Comparison of ENCODE assay signal across 17 mouse cellular contexts in genomic region chr3:153282123-153282765, GRCm38 (mm10).
DNase-seq lines count a peak whose midpoint lies in the region; ATAC-seq and TF ChIP-seq lines count a peak whose summit lies in the region.
"Had no signal": no experiment of that assay in that cellular context is flagged by ENCODE, and none has a peak within 500 bp of the region (broad histone marks: within the 10 kb centered on the region; RNA-seq: fewer than 3 reads in every experiment).

No protein-coding gene starts in this region.

- no peaks in the 10 kb centered on the region for H3K36me3 ChIP-seq in lung, embryonic 15.5 days
- no peaks in the 10 kb centered on the region for H3K36me3 ChIP-seq in lung, postnatal 0 days (ENCODE audit: insufficient read depth, low read length)
- H3K36me3 ChIP-seq: liver, embryonic 13.5 days had no signal

- H3K4me2 ChIP-seq in lung, embryonic 15.5 days = peak overlapping the region; percentile 11; the same call in 1 of the 2 replicates
- H3K4me2 ChIP-seq in lung, postnatal 0 days (replicated peaks; ENCODE audit: low read depth, low read length) = no peak overlapping the region
- H3K4me2 ChIP-seq: liver, embryonic 13.5 days had no signal

- peak; percentile 63 to 69 for DNase-seq in cerebellum, postnatal 10 days
- DNase-seq in cerebellum, adult 9-10 months = no peak
- DNase-seq in lung, postnatal 25 days (ENCODE audit: low spot score) = no peak
- peak; percentile 81 for DNase-seq in brain, embryonic 14.5 days (ENCODE audit: low read depth)
- DNase-seq in lung, postnatal 0 days (ENCODE audit: low spot score) = no peak
- no peak for DNase-seq in gastrocnemius, postnatal 36 days
- DNase-seq: adrenal gland, adult 8-10 months; gastrocnemius, postnatal 25 days; heart, postnatal 14 days; liver, embryonic 13.5 days; thymus, postnatal 25 days had no signal

- H3K9me3 ChIP-seq in lung, embryonic 15.5 days = no peaks in the 10 kb centered on the region
- no peaks in the 10 kb centered on the region for H3K9me3 ChIP-seq in lung, postnatal 0 days (ENCODE audit: low read length)
- H3K9me3 ChIP-seq: liver, embryonic 13.5 days had no signal

- TF ChIP-seq EP300 in lung, postnatal 0 days (IDR thresholded peaks at IDR 0.05) = no peak

- H3K4me3 ChIP-seq in lung, embryonic 15.5 days = no peak overlapping the region
- no peak overlapping the region for H3K4me3 ChIP-seq in lung, postnatal 0 days (ENCODE audit: low read depth, low read length)
- H3K4me3 ChIP-seq: erythroblast, embryonic 14.5 days; left cerebral cortex, adult 2 months; liver, embryonic 13.5 days had no signal

- H3K4me1 ChIP-seq in lung, embryonic 15.5 days = peaks cover 17% of the 10 kb centered on the region
- no peaks in the 10 kb centered on the region for H3K4me1 ChIP-seq in lung, postnatal 0 days (ENCODE audit: insufficient read depth, low read depth, low read length)

- no peak overlapping the region for H3K27ac ChIP-seq in lung, embryonic 15.5 days
- no peak overlapping the region for H3K27ac ChIP-seq in lung, postnatal 0 days (ENCODE audit: low read length)
- H3K27ac ChIP-seq: kidney, postnatal 0 days; left cerebral cortex, adult 2 months; liver, embryonic 13.5 days had no signal

- 24% methylated on average over 16 of the region's 16 CpGs for WGBS in lung, embryonic 15.5 days
- WGBS in lung, postnatal 0 days = 29% methylated on average over 16 of the region's 16 CpGs

- ATAC-seq in lung, embryonic 15.5 days (ENCODE audit: borderline replicate concordance, extremely low read depth, low FRiP score, low TSS enrichment) = no peak
- ATAC-seq in lung, postnatal 0 days = no peak
- no peak for ATAC-seq in granulocyte monocyte progenitor cell, adult 5-6 weeks (replicated peaks; ENCODE audit: poor library complexity, severe bottlenecking)
- ATAC-seq: Patski had no signal

- intact Hi-C loops in gastrocnemius, postnatal 36 days (cut with DNase I) = no loop called here

- no peak for TF ChIP-seq POLR2A in brain, embryonic 14.5 days (IDR thresholded peaks at IDR 0.05; ENCODE audit: borderline replicate concordance, extremely low read depth, insufficient read depth, insufficient read length, poor library complexity, severe bottlenecking)

- H3K9ac ChIP-seq in lung, embryonic 15.5 days = no peak overlapping the region
- H3K9ac ChIP-seq in lung, postnatal 0 days (replicated peaks; ENCODE audit: low read depth) = no peak overlapping the region
- H3K9ac ChIP-seq: liver, embryonic 13.5 days had no signal

- H3K27me3 ChIP-seq in lung, embryonic 15.5 days = no peaks in the 10 kb centered on the region
- H3K27me3 ChIP-seq in lung, postnatal 0 days (replicated peaks; ENCODE audit: insufficient read depth, low read length) = no peaks in the 10 kb centered on the region
- H3K27me3 ChIP-seq: liver, embryonic 13.5 days had no signal

- TF ChIP-seq CTCF in brain, embryonic 14.5 days (IDR thresholded peaks at IDR 0.05; ENCODE audit: borderline replicate concordance, extremely low read depth, insufficient read depth, insufficient read length) = no peak
- TF ChIP-seq CTCF in lung, postnatal 0 days (IDR thresholded peaks at IDR 0.05) = 0 out of 2 replicates have a peak, but pooled peaks have one; percentile 2

Comparison
In these comparisons a context has a peak if more than half of its experiments do, and no peak if none do; other contexts are left out.
1. DNase-seq: peak in cerebellum, postnatal 10 days (2 of 2) and brain, embryonic 14.5 days (single experiment); none in cerebellum, adult 9-10 months (single experiment), lung, postnatal 25 days (single experiment), lung, postnatal 0 days (single experiment) and gastrocnemius, postnatal 36 days (0 of 2).